Mouse (Mus musculus): ENCODE results near the gene Tmem198. TPM values are rescaled to one million over a fixed set of nuclear protein-coding genes. Genes with fewer than 3 reads are reported as not detected.

Gene Tmem198
- 0.55 TPM for polyA plus RNA-seq (2014; fragmentation: Illumina TruSeq; extraction: RNeasy Lipid Tissue Mini Kit (QIAGEN cat#74804); ENCODE audit: low read depth, low replicate concordance)

DNA sequence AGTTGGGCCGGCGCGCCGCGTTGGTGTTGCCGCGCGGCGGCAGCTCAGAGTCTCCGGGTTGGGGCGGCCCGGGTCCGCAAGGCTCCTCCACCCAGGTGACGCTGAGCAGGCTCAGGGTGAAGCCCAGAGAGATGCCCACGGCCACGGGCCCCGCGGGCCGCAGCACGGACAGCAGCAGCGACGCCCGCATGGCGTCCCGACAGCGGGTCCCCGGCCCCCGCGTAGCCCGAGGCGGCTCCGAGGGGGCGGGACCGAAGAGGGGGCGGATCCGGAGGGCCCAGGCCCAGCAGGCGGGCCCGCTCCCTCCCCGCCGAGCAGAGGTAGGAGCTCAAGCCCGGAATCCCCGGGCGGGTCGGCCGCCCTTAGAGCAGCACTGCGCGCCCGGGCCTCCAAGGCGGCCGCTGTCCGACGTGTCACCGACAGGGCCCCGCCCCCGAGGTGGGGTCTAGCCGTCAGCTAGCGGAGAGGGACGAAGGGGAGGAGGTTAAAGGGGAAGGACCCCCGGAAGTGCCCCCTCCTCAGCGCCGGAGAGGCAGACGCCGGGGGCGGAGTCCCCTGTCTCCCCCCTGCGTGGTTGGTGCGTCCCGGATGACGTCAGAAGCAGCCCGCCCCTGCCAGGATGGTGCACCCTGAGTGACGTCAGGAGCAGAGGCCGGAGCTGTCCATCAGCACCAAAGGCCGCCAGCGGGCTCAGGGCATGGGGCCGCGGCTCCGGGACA, at the start of gene Tmem198, which contains the start of gene Chpf:
TSS of gene Tmem198 (plus strand) at position 617 of the 719 bp plus-strand sequence.
TSS of gene Chpf (minus strand) at position 392 of the 719 bp plus-strand sequence.

DNA sequence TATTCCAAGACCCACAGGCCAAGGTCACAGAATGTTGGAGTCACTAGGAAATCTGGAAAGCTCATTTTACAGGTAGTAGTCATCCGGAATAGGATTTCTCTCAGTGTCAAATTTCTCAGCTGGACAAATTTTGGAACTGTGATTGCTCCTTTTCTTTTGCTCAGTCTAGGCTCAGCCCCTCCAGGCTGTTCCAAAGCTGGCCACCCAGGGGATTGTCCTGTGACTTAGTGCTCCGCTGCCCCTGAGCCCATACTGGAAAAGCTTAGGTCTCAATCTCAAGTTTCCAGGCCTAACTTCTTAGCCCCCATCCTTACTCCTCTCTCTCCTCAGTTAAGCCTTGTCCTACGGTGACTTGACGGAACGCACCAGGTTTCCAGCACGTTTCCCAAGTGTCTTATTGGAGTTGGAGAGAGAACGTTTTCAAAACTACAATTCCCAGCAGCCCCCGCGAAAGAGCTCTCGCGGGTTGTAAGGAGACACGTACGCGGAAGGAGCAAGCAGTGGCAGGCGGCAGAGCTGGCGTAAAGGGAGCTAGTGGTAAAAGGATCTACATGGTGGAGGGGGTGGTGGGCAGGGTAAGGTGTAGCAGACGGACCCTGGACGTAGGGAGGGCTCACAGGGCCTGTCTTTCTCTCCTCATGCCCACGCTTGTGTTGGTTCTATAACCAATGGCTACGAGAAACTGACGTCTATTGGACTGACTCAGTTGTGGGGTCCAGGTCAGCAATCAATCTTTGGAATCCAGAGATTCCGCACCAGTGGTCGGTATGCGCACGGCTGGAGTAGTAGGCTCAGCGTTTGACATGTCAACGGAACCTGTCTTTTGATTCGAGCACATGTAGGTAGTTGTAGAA, 43.6 kb upstream of the Tmem198 start, which contains the start of gene Gmppa:
TSS of gene Gmppa (plus strand) at position 456 of the 854 bp plus-strand sequence.

DNA sequence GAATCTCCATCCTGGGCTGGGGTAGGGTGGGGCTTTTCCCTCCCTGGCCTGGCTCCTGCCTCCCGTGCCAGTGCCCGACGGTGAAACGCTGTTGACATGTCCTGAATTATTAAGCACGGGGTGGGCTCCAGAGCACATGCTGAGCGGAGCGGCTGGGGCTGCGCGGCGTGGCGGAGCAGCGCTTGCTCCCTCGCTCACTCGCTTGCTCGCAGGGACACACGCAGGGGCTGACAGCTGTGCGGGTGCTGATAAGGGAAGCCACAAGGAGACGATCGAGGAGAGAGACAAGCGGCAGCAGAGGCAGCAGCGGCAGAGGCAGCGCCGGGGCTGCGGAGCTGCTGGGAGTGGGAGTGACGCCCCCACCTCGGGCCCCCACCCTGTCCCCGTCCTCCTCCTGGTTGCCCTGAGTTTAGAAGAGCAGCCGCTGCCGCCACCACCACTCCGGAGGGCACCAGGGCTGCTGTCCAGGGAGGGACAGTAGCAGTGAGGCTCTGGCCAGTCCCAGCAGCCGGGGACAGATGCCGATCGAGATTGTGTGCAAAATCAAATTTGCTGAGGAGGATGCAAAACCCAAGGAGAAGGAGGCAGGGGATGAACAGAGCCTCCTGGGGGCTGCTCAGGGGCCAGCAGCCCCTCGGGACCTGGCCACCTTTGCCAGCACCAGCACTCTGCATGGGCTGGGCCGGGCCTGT, 28.9 kb upstream of the Tmem198 start, which contains the start of gene Asic4:
TSS of gene Asic4 (plus strand) at position 123 of the 692 bp plus-strand sequence.

GRCm38 (mm10) chr1:75505956-75506831, 26.9 kb downstream of the Tmem198 start, which contains the start of gene Obsl1:
Gene Obsl1, minus strand, starts transcription at chr1:75506452.

GRCm38 (mm10) chr1:75507006-75507405, 27.7 kb downstream of the Tmem198 start, which contains the start of gene Inha:
Gene Inha, plus strand, starts transcription at chr1:75507077.

DNA sequence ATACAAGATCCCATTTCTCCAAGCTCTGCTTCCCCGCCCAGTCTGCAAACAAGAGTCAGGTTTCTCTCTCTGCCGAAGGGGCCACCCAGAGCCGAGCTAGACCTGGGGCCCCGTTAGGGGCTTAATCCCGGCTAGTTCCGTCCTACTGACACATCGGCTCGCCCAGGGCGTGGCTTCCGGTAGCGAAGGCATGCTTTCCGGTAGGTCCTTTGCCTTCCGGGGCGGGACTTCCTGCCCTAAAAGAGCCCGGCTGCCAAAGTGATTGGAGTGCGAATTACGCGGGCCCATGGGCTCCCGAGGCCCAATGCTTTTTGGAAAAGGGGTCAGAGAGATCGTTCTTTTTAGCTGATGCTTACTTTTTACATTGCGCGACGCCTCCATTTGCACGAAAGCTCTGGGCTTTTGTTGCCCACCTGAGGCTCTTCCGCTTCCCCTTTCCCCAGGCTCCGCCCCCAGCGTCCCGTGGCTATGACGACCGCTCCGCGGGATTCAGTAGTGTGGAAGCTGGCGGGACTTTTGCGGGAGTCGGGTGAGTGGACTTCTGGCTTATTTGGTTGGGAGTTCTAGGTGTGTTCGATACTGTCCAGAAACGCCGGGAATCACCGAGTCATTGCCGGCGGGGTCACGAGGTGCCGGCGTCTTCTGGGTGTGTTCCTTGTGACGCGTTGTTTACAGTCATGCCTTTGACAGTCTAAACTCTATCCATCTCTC, 42.1 kb downstream of the Tmem198 start, which contains the start of gene Stk11ip:
TSS of gene Stk11ip (plus strand) at position 209 of the 711 bp plus-strand sequence.

Other genes with a start within 250 kb of the Tmem198 start
- not detected for gene A630095N17Rik, start 247.4 kb upstream of the Tmem198 start, polyA plus RNA-seq (2014; fragmentation: Illumina TruSeq; extraction: RNeasy Lipid Tissue Mini Kit (QIAGEN cat#74804); ENCODE audit: low read depth, low replicate concordance)
- gene Dnajb2, start 243.1 kb upstream of the Tmem198 start, polyA plus RNA-seq (2014; fragmentation: Illumina TruSeq; extraction: RNeasy Lipid Tissue Mini Kit (QIAGEN cat#74804); ENCODE audit: low read depth, low replicate concordance): 138 TPM
- gene Ptprn, start 215.0 kb upstream of the Tmem198 start, polyA plus RNA-seq (2014; fragmentation: Illumina TruSeq; extraction: RNeasy Lipid Tissue Mini Kit (QIAGEN cat#74804); ENCODE audit: low read depth, low replicate concordance): 1.8 TPM
- not detected for gene Resp18, start 201.1 kb upstream of the Tmem198 start, polyA plus RNA-seq (2014; fragmentation: Illumina TruSeq; extraction: RNeasy Lipid Tissue Mini Kit (QIAGEN cat#74804); ENCODE audit: low read depth, low replicate concordance)
- gene Dnpep, start 161.5 kb upstream of the Tmem198 start, polyA plus RNA-seq (2014; fragmentation: Illumina TruSeq; extraction: RNeasy Lipid Tissue Mini Kit (QIAGEN cat#74804); ENCODE audit: low read depth, low replicate concordance): 85.9 TPM
- gene Des, start 119.2 kb upstream of the Tmem198 start, polyA plus RNA-seq (2014; fragmentation: Illumina TruSeq; extraction: RNeasy Lipid Tissue Mini Kit (QIAGEN cat#74804); ENCODE audit: low read depth, low replicate concordance): 1,259 TPM
- gene Speg, start 104.2 kb upstream of the Tmem198 start, polyA plus RNA-seq (2014; fragmentation: Illumina TruSeq; extraction: RNeasy Lipid Tissue Mini Kit (QIAGEN cat#74804); ENCODE audit: low read depth, low replicate concordance): 125 TPM
- gene Gmppa, start 43.6 kb upstream of the Tmem198 start, polyA plus RNA-seq (2014; fragmentation: Illumina TruSeq; extraction: RNeasy Lipid Tissue Mini Kit (QIAGEN cat#74804); ENCODE audit: low read depth, low replicate concordance): 62.0 TPM
- gene Asic4, start 29.1 kb upstream of the Tmem198 start, polyA plus RNA-seq (2014; fragmentation: Illumina TruSeq; extraction: RNeasy Lipid Tissue Mini Kit (QIAGEN cat#74804); ENCODE audit: low read depth, low replicate concordance): not detected
- 18.1 TPM for gene Chpf, start 225 bp upstream of the Tmem198 start, polyA plus RNA-seq (2014; fragmentation: Illumina TruSeq; extraction: RNeasy Lipid Tissue Mini Kit (QIAGEN cat#74804); ENCODE audit: low read depth, low replicate concordance)
- 92.8 TPM for gene Obsl1, start 26.9 kb downstream of the Tmem198 start, polyA plus RNA-seq (2014; fragmentation: Illumina TruSeq; extraction: RNeasy Lipid Tissue Mini Kit (QIAGEN cat#74804); ENCODE audit: low read depth, low replicate concordance)
- 6.3 TPM for gene Inha, start 27.5 kb downstream of the Tmem198 start, polyA plus RNA-seq (2014; fragmentation: Illumina TruSeq; extraction: RNeasy Lipid Tissue Mini Kit (QIAGEN cat#74804); ENCODE audit: low read depth, low replicate concordance)
- 9.2 TPM for gene Stk11ip, start 42.0 kb downstream of the Tmem198 start, polyA plus RNA-seq (2014; fragmentation: Illumina TruSeq; extraction: RNeasy Lipid Tissue Mini Kit (QIAGEN cat#74804); ENCODE audit: low read depth, low replicate concordance)
- gene Slc4a3, start 66.7 kb downstream of the Tmem198 start, polyA plus RNA-seq (2014; fragmentation: Illumina TruSeq; extraction: RNeasy Lipid Tissue Mini Kit (QIAGEN cat#74804); ENCODE audit: low read depth, low replicate concordance): 234 TPM